Mouse (Mus musculus) cerebellum, adult 2 months (tissue): ENCODE measurements around the gene Notch2. TPM values are rescaled to one million over a fixed set of nuclear protein-coding genes. Genes with fewer than 3 reads are reported as not detected.

Experiments used
- DNase-seq, 2 experiments: peaks; one replicate each; pipeline ENCODE4 v3.0.0; 2021
- H3K27ac ChIP-seq: fragments of 200-500 bp; 2 replicates; pipeline ENCODE4 v1.5.1; 2012; ENCODE audit warnings: low read length, control low read depth, inconsistent platforms; ENCODE audit not compliant: insufficient read depth
- H3K27me3 ChIP-seq: fragments of 200-500 bp; 2 replicates; pipeline ENCODE4 v1.6.1; 2012; ENCODE audit warnings: inconsistent platforms, mild to moderate bottlenecking, low read length, moderate library complexity; ENCODE audit not compliant: control insufficient read depth, insufficient read depth
- H3K4me1 ChIP-seq: fragments of 200-500 bp; 2 replicates; pipeline ENCODE4 v1.6.1; 2011; ENCODE audit warnings: low read length; ENCODE audit not compliant: control insufficient read depth, insufficient read depth
- H3K4me3 ChIP-seq: fragments of 200-500 bp; replicated peaks from 2 replicates; pipeline ENCODE3; 2011; ENCODE audit warnings: mild to moderate bottlenecking, low read depth, low read length, control low read depth; ENCODE audit not compliant: insufficient read depth
- CTCF ChIP-seq: fragments of 200-500 bp; IDR thresholded peaks from 2 replicates; pipeline ENCODE4 v1.5.1; 2011; ENCODE audit warnings: low read depth, mild to moderate bottlenecking, control low read depth, low read length, moderate library complexity, borderline replicate concordance; ENCODE audit not compliant: insufficient read depth
- POLR2A ChIP-seq: fragments of 200-500 bp; IDR thresholded peaks from 2 replicates; pipeline ENCODE4 v1.6.1; 2011; ENCODE audit warnings: low read length, control low read depth, borderline replicate concordance; ENCODE audit not compliant: insufficient read depth
- WGBS: fragments of 180-500 bp; shearing (Covaris S2); methylation state at CpG from one replicate; pipeline ENCODE4 v1.1.7; 2018; 5-methylcytosine and 5-hydroxymethylcytosine counted together
- polyA plus RNA-seq: library from polyadenylated mRNA; depleted of rRNA; stranded (reverse); fragments of >200 nt; gene quantifications from 2 replicates; pipeline ENCODE4 v1.2.3, GENCODE M21; 2012

Notch2 gene
- polyA plus RNA-seq, 1 experiment = 5.1 TPM

DNA sequence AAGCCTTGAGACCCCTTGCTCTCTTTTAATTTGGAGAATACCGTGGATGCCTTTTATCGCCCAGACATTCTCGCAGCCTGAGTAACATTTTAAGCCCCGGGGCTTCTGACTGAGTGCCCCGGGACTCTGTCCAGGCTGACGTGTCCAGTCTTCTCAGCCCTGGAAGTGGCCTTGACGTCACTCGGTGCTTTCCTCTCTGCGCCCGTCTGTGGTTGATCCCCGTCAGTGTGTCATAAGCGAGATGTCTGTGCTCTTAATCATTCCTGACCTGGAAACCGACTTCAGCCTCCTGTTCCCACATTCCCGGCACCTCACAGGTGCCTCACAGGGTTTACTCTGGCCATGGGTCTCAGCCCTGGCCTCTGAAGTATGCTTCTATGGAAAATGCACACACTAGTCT is 134.4 kb downstream of the Notch2 start:
- Histone ChIP-seq H3K4me3 (no peak overlapping the region), H3K27me3 (no peaks in the 10 kb centered on the region), H3K4me1 (no peaks in the 10 kb centered on the region), H3K27ac (no peak overlapping the region)
- no peak for DNase-seq
- no peak for TF ChIP-seq POLR2A
- no peak for TF ChIP-seq CTCF
- 87% methylated on average over 14 of the region's 14 CpGs for WGBS

DNA sequence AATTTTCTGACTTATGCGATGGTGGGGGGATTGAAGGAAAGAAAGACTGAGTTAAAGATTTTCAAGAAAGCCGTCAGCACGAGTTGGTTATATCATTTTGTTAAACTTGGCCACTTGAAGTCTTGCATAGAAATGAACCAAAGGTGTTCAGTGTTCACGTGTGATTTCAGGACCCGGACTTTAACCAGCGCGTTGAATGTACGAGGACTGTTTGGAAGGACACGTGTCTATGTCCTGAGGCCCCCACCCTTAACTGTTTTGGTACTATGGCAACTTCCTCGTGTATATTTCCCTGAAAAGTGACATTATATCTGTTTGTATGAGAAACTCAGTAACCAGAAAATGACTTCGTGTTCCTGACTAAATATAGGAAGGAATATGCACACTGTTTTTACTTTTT is 136.6 kb downstream of the Notch2 start:
- no peak overlapping the region for H3K27ac ChIP-seq
- TF ChIP-seq CTCF = no peak
- no peak for TF ChIP-seq POLR2A
- no peak for DNase-seq
- no peaks in the 10 kb centered on the region for H3K27me3 ChIP-seq
- no peak overlapping the region for H3K4me3 ChIP-seq
- 94% methylated on average over 11 of the region's 11 CpGs for WGBS
- no peaks in the 10 kb centered on the region for H3K4me1 ChIP-seq

DNA sequence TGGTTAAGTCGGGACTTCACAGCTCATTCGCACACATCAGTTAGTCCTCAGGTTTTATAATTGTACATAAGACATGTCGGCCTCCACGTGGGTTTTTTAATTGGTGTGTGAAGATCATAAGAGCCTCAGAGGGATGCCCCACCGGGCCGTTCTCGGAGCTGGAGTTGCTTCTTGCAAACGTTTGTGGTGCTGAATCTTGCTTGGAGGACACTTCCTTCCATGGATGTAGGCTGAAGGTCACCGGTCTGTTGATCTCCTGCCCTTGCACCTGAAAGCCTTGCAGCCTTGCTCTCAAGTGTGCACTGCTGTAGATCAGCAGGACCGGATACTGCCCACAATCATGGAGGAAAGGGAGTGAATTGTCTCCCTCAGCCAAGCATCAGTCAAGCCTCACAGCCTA is 137.7 kb downstream of the Notch2 start:
- DNase-seq = no peak
- 89% methylated on average over 10 of the region's 10 CpGs for WGBS
- no peak overlapping the region for H3K4me3 ChIP-seq
- no peaks in the 10 kb centered on the region for H3K4me1 ChIP-seq
- no peak overlapping the region for H3K27ac ChIP-seq
- TF ChIP-seq POLR2A (no peak), CTCF (no peak)
- H3K27me3 ChIP-seq = no peaks in the 10 kb centered on the region

DNA sequence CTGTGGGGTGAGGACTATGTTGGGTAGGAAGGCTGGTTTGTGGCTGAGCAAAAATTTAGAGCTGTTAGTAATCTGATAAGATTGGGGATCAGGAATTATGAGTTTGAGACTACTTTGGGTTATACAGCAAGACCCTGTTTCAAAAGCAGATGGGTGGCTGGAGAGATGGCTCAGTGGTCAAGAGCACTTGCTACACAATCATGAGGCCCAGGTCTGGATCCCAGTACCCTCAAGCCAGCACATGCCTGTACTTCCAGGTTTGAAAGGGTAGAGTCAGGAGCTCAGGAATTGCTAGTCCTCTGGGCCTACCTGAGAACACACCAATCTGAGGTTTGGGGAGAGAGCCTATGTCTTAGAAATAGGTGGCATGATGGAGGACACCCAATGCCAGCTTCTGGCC is 140.1 kb downstream of the Notch2 start:
- H3K27ac ChIP-seq = no peak overlapping the region
- no peak overlapping the region for H3K4me3 ChIP-seq
- H3K4me1 ChIP-seq = no peaks in the 10 kb centered on the region

DNA sequence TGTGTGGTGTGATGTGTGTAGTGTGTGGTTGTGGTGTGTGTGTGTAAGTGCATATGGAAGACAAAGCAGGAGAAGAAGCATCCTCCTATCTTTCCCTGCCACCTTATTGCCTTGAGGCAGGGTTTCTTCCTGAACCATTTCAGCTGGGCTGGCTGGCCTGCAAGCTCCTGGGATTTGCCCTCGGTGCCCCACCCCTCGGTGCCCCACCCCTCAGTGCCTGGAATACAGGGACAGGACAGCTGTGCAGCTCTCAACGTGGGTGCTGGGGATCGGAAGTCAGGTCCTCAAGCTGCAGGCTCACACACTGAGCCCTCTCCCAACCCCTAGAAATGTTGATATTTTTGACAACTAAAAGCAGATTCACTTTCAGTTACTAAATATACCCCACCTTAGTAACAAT is 142.8 kb downstream of the Notch2 start:
- TF ChIP-seq CTCF = no peak
- WGBS = 32% methylated on average over 4 of the region's 4 CpGs

More for the DNA sequence above, 140.1 kb downstream of the Notch2 start:
- no peak for DNase-seq
- H3K27me3 ChIP-seq = no peaks in the 10 kb centered on the region
- TF ChIP-seq POLR2A (no peak), CTCF (no peak)

DNA sequence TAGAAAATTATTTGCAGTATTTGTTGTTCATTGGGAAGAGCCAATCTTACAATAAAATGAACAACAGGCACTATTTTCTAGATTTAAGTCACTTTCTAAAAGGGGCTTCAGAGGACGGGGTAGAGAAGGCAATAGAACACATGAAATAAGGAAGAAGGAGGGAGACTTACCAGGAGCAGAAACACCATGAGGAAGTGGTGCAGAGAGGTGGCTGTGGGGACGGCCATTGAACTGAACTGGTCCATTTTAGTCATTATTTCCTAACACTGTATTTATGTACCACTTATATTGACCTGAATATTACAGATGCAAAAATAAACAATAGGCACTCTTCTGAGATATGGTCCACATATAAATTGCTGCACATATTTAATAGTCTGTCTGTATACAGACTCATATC is 143.7 kb downstream of the Notch2 start:
- DNase-seq = no peak
- H3K27ac ChIP-seq = no peak overlapping the region
- no peak for TF ChIP-seq POLR2A
- no peak for TF ChIP-seq CTCF
- no peak overlapping the region for H3K4me3 ChIP-seq
- 83% methylated on average over 2 of the region's 2 CpGs for WGBS
- H3K4me1 ChIP-seq = no peaks in the 10 kb centered on the region
- no peaks in the 10 kb centered on the region for H3K27me3 ChIP-seq

More for the DNA sequence above, 142.8 kb downstream of the Notch2 start:
- no peak overlapping the region for H3K4me3 ChIP-seq
- no peaks in the 10 kb centered on the region for H3K4me1 ChIP-seq
- DNase-seq = no peak
- H3K27ac ChIP-seq = no peak overlapping the region
- no peaks in the 10 kb centered on the region for H3K27me3 ChIP-seq

DNA sequence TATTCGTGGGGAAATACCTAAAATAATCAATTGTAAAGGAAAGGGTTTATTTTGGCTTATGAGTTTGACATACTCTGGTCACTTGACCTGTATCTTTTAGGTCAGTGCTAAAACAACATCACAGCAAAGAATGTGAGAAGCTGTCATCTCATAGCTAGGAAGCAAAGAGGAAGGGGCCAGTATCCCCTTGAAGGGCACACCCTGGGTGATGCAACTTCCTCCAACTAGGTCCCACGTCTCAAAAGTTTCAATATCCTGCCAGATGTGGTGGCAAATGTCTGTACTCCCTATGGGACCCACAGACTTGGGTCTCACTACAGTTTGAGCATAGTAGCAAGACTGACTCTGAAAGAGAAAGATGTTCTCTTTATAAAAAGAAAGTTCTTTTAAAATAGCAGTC is 144.3 kb downstream of the Notch2 start:
- 58% methylated on average over 2 of the region's 2 CpGs for WGBS
- no peak for TF ChIP-seq POLR2A
- DNase-seq = no peak
- H3K4me3 ChIP-seq = no peak overlapping the region
- no peaks in the 10 kb centered on the region for H3K27me3 ChIP-seq
- no peaks in the 10 kb centered on the region for H3K4me1 ChIP-seq
- no peak overlapping the region for H3K27ac ChIP-seq

DNA sequence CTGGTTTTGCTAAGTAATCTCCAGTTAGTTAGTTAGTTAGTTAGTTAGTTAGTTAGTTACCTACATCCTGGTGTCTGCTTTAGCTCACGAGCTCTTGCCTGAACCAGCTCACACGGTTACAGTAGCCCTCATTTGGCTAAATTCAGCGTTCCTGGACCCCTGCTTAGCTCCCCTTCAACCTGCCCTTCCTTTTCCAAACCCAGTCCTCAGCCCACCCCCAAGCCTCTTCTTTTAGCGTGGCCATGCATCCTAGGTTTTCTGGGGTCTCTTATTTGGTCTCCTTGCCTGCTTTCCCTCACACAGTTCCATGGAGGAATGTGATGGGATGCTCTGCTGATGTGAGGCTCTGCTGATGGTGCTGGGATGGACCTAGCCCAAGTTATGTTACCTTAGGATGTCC is 145.3 kb downstream of the Notch2 start:
- WGBS = 71% methylated on average over 4 of the region's 4 CpGs
- DNase-seq = no peak
- no peaks in the 10 kb centered on the region for H3K27me3 ChIP-seq
- TF ChIP-seq POLR2A (no peak), CTCF (no peak)
- no peaks in the 10 kb centered on the region for H3K4me1 ChIP-seq
- H3K27ac ChIP-seq = no peak overlapping the region
- no peak overlapping the region for H3K4me3 ChIP-seq

DNA sequence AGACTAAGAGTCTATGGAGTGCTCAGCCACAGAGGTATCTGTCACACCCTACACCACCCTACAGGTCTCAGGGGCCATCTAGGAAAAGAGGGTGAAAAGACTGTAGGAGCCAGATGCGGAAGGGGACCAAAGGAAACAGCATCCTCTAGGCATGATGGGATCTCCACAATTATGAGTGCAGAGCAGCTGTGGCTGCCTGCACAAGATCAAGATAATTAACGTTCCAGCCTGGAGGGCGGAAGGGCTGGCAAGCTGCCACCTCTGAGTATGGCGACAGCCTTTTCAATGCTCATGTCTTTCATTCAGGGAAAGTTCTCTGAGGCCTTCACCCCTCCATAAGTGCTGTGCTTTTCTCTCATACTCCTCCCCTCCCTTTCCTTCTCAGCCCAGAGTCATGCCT is 146.0 kb downstream of the Notch2 start:
- TF ChIP-seq CTCF (no peak), POLR2A (no peak)
- no peak for DNase-seq
- Histone ChIP-seq H3K4me1 (no peaks in the 10 kb centered on the region), H3K4me3 (no peak overlapping the region), H3K27me3 (no peaks in the 10 kb centered on the region), H3K27ac (no peak overlapping the region)
- WGBS = 31% methylated on average over 4 of the region's 4 CpGs
